Mouse (Mus musculus): ENCODE data around the gene Mxi1. TPM values are rescaled to one million over a fixed set of nuclear protein-coding genes. Genes with fewer than 3 reads are reported as not detected.

Mxi1 gene
- total and polyA plus RNA-seq, 2 experiments: 11.8 to 16.1 TPM

DNA sequence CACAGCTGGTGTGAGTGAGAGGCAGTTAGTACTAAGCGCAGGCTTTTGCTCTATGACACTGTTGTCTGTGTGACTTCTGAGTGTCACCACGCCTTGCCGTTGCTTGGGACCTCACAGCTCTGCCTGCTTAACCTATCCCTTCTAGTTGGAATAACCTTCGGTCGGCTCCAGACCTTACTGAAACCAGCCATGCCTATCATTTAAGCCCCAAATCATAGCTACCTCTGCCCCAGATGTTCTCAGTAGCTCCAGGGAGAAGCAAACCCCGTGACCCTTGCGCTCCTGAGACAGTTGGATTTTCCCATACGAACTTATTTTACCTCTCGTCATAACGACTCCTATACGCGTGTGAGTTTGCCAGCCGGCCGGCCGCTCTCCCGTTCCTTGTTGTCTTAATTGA lies 33.7 kb downstream of the Mxi1 start:
- Histone ChIP-seq H3K9ac (ENCODE audit: low read depth, low read length) (peak overlapping the region; percentile 59), H3K27me3 (ENCODE audit: control insufficient read depth, insufficient read depth, low read length) (no peaks in the 10 kb centered on the region), H3K36me3 (ENCODE audit: control insufficient read depth, insufficient read depth, low read length) (no peaks in the 10 kb centered on the region), H3K4me3 (ENCODE audit: insufficient read depth, low read depth, low read length) (peak overlapping the region; percentile 29), H3K4me1 (ENCODE audit: control insufficient read depth, insufficient read depth, low read length) (peaks cover 11% of the 10 kb centered on the region), H3K27ac (replicated peaks; ENCODE audit: insufficient read depth, low read depth, low read length) (peak overlapping the region; percentile 42), H3K79me2 (ENCODE audit: control insufficient read depth, insufficient read depth, low read length) (peaks cover 4% of the 10 kb centered on the region; the same call in 1 of the 2 replicates)
- TF ChIP-seq CTCF (IDR thresholded peaks at IDR 0.05; ENCODE audit: low read depth, low read length) (no peak), POLR2A (IDR thresholded peaks at IDR 0.05; ENCODE audit: extremely low read depth, insufficient read depth, low read length) (no peak)
- 28% methylated on average over 16 of the region's 16 CpGs for WGBS
- peak; percentile 50 for DNase-seq (ENCODE audit: extremely low read depth, low read depth, low spot score)

DNA sequence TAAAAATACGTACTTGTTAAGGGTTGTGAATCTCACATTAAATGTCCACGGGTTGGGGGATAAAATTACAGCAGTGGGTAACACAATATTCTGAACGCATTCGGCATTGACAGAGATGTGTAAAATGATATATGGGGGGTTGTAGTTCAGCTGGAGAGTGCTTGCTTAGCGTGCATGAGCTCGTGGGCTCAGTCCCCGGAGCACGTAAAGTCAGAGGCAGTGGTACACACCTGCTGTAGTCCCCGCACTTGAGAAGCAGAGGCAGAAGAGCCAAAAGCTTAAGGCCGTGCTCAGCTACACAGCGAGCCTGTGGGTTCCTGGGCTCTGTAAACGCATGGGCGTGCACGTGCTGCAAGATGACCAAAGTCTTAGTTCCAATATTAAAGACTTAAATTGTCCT lies 35.4 kb downstream of the Mxi1 start:
- Histone ChIP-seq H3K79me2 (ENCODE audit: control insufficient read depth, insufficient read depth, low read length) (peaks cover 4% of the 10 kb centered on the region; the same call in 1 of the 2 replicates), H3K27ac (replicated peaks; ENCODE audit: insufficient read depth, low read depth, low read length) (no peak overlapping the region), H3K4me3 (ENCODE audit: insufficient read depth, low read depth, low read length) (no peak overlapping the region), H3K36me3 (ENCODE audit: control insufficient read depth, insufficient read depth, low read length) (no peaks in the 10 kb centered on the region), H3K27me3 (ENCODE audit: control insufficient read depth, insufficient read depth, low read length) (no peaks in the 10 kb centered on the region), H3K4me1 (ENCODE audit: control insufficient read depth, insufficient read depth, low read length) (peaks cover 11% of the 10 kb centered on the region), H3K9ac (ENCODE audit: low read depth, low read length) (no peak overlapping the region)
- 93% methylated on average over 14 of the region's 14 CpGs for WGBS
- DNase-seq (ENCODE audit: extremely low read depth, low read depth, low spot score): no peak
- no peak for TF ChIP-seq CTCF (IDR thresholded peaks at IDR 0.05; ENCODE audit: low read depth, low read length)
- no peak for TF ChIP-seq POLR2A (IDR thresholded peaks at IDR 0.05; ENCODE audit: extremely low read depth, insufficient read depth, low read length)

DNA sequence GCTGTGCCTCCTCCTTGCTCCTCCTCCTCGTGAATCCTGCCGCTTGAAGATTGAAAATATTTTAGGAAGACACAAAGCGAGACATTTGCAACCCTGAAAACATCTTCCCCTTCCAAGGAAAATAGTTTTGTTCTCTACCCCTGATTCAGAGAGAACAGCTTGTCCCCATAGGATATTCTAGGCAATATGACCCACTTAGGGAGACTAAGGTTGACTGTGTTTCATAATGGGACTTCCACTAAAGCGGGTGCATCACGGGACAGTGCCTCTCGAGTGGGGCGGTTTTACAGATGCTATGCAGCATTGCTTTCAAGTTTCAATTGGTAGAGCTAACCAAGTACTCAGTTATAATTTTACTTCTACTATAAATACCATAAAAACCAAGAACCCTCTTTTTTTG lies 43.5 kb downstream of the Mxi1 start:
- no peak for TF ChIP-seq CTCF (IDR thresholded peaks at IDR 0.05; ENCODE audit: low read depth, low read length)
- TF ChIP-seq POLR2A (IDR thresholded peaks at IDR 0.05; ENCODE audit: extremely low read depth, insufficient read depth, low read length): no peak
- Histone ChIP-seq H3K27me3 (ENCODE audit: control insufficient read depth, insufficient read depth, low read length) (no peaks in the 10 kb centered on the region), H3K4me3 (ENCODE audit: insufficient read depth, low read depth, low read length) (no peak overlapping the region), H3K27ac (replicated peaks; ENCODE audit: insufficient read depth, low read depth, low read length) (no peak overlapping the region), H3K4me1 (ENCODE audit: control insufficient read depth, insufficient read depth, low read length) (peaks cover 4% of the 10 kb centered on the region), H3K79me2 (ENCODE audit: control insufficient read depth, insufficient read depth, low read length) (no peaks in the 10 kb centered on the region; the same call in 1 of the 2 replicates), H3K9ac (ENCODE audit: low read depth, low read length) (no peak overlapping the region), H3K36me3 (ENCODE audit: control insufficient read depth, insufficient read depth, low read length) (no peaks in the 10 kb centered on the region)
- WGBS: 96% methylated on average over 7 of the region's 7 CpGs
- DNase-seq (ENCODE audit: extremely low read depth, low read depth, low spot score): no peak

DNA sequence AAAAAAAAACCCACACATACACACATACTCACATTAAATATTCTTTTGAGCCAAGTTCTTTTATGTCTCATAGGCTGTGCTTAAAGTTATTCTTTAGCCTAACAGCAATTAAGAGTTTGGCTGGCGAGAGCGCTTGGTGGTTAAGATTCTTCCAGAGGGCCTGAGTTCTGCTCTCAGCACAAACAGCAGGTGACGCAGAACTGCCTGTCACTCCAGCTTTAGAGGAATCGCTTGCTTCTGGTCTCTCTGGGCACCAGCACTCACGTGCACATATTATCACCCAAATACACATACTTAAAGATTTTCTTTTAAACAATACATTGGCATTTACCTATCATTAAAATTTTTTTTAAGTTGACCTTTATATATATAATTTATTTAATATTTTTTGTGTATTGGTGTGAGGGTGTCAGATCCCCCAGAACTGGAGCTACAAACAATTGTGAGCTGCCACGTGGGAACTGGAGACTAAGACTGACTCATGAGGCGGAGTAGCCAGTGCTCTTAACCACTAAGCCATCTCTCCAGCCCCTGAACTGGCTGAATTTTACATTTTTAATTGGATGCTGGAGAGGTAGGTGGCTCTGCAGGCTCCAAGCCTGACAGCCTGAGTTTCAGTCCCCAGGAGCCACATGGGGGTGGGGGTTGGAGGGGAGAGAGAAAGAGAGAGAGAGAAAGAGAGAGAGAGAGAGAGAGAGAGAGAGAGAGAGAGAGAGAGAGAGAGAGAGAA lies 44.1 kb downstream of the Mxi1 start:
- H3K4me1 ChIP-seq (ENCODE audit: control insufficient read depth, insufficient read depth, low read length): peaks cover 6% of the 10 kb centered on the region
- no peak overlapping the region for H3K4me3 ChIP-seq (ENCODE audit: insufficient read depth, low read depth, low read length)
- TF ChIP-seq CTCF (IDR thresholded peaks at IDR 0.05; ENCODE audit: low read depth, low read length) (no peak), POLR2A (IDR thresholded peaks at IDR 0.05; ENCODE audit: extremely low read depth, insufficient read depth, low read length) (no peak)
- no peaks in the 10 kb centered on the region; the same call in 1 of the 2 replicates for H3K79me2 ChIP-seq (ENCODE audit: control insufficient read depth, insufficient read depth, low read length)
- no peak overlapping the region for H3K9ac ChIP-seq (ENCODE audit: low read depth, low read length)
- H3K27me3 ChIP-seq (ENCODE audit: control insufficient read depth, insufficient read depth, low read length): no peaks in the 10 kb centered on the region
- no peak for DNase-seq (ENCODE audit: extremely low read depth, low read depth, low spot score)
- WGBS: 91% methylated on average over 7 of the region's 7 CpGs
- H3K36me3 ChIP-seq (ENCODE audit: control insufficient read depth, insufficient read depth, low read length): no peaks in the 10 kb centered on the region
- no peak overlapping the region for H3K27ac ChIP-seq (replicated peaks; ENCODE audit: insufficient read depth, low read depth, low read length)

DNA sequence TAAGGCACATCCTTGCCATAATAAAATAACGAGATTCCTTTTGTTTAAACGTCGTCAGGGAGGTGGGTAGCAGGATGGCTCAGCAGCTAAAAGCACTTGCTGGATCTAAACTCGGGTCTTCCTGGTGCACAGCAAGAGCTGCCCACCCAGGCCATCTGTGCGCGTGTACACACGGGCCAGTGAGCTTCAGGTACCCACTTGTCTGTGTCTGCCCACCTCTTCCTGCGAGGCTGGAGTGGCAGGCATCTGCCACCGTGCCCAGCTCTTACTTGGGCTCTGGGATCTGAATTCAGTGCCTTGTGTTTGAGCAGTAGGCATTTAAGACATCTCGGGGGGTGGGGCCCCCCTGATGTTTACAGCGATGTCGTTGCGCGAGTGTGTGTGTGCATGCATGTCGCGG lies 44.7 kb downstream of the Mxi1 start:
- Histone ChIP-seq H3K27ac (replicated peaks; ENCODE audit: insufficient read depth, low read depth, low read length) (no peak overlapping the region), H3K79me2 (ENCODE audit: control insufficient read depth, insufficient read depth, low read length) (no peaks in the 10 kb centered on the region; the same call in 1 of the 2 replicates), H3K27me3 (ENCODE audit: control insufficient read depth, insufficient read depth, low read length) (no peaks in the 10 kb centered on the region), H3K9ac (ENCODE audit: low read depth, low read length) (no peak overlapping the region), H3K4me1 (ENCODE audit: control insufficient read depth, insufficient read depth, low read length) (peaks cover 6% of the 10 kb centered on the region), H3K4me3 (ENCODE audit: insufficient read depth, low read depth, low read length) (no peak overlapping the region), H3K36me3 (ENCODE audit: control insufficient read depth, insufficient read depth, low read length) (no peaks in the 10 kb centered on the region)
- no peak for TF ChIP-seq CTCF (IDR thresholded peaks at IDR 0.05; ENCODE audit: low read depth, low read length)
- no peak for TF ChIP-seq POLR2A (IDR thresholded peaks at IDR 0.05; ENCODE audit: extremely low read depth, insufficient read depth, low read length)
- DNase-seq (ENCODE audit: extremely low read depth, low read depth, low spot score): no peak
- WGBS: 91% methylated on average over 16 of the region's 16 CpGs
